Mouse (Mus musculus) cortical plate, adult 2 months (tissue): ENCODE measurements around the gene Srsf1. TPM values are rescaled to one million over a fixed set of nuclear protein-coding genes. Genes with fewer than 3 reads are reported as not detected.

Experiments used
- H3K27ac ChIP-seq: fragments of 200-500 bp; 2 replicates; pipeline ENCODE4 v1.5.1; 2012; ENCODE audit warnings: low read length, control low read depth, inconsistent platforms; ENCODE audit not compliant: insufficient read depth
- H3K4me1 ChIP-seq: fragments of 200-500 bp; 2 replicates; pipeline ENCODE4 v1.6.1; 2011; ENCODE audit warnings: low read length; ENCODE audit not compliant: control insufficient read depth, insufficient read depth
- H3K4me3 ChIP-seq: fragments of 200-500 bp; 2 replicates; pipeline ENCODE4 v1.5.1; 2011; ENCODE audit warnings: mild to moderate bottlenecking, low read length, control low read depth; ENCODE audit not compliant: insufficient read depth
- CTCF ChIP-seq: fragments of 200-500 bp; IDR thresholded peaks from 2 replicates; pipeline ENCODE4 v1.5.1; 2011; ENCODE audit warnings: mild to moderate bottlenecking, control low read depth, low read length; ENCODE audit not compliant: insufficient read depth; ENCODE audit errors: extremely low read depth
- POLR2A ChIP-seq: fragments of 200-500 bp; IDR thresholded peaks from 2 replicates; pipeline ENCODE4 v1.6.1; 2011; ENCODE audit warnings: mild to moderate bottlenecking, low read length, control low read depth; ENCODE audit not compliant: insufficient read depth; ENCODE audit errors: extremely low read depth
- polyA plus RNA-seq: library from polyadenylated mRNA; depleted of rRNA; stranded (reverse); fragments of >200 nt; gene quantifications from 2 replicates; pipeline ENCODE4 v1.2.3, GENCODE M21; 2012

The Srsf1 gene
- polyA plus RNA-seq, 1 experiment: 229 TPM

DNA sequence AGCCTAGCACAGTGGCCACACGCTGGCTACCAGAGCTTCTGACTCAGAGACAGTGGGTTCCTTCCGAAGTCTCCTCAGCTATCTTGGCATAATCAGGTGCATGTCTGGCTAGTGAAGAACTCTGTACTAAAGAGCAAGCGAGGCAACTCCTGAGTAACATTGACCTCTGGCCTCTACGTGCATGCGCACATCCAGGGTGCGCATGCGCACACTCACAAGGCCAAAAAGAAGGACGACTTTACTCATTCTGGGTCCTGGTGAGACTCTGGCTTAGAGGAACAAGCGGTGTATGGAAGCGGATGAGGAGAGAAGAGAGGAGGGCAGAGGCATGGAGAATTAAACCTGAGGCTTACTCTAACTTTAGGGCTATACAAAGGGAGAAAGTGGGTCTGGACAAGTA, 33.5 kb upstream of the Srsf1 start:
- no peak for TF ChIP-seq CTCF
- TF ChIP-seq POLR2A: no peak
- Histone ChIP-seq H3K27ac (no peak overlapping the region), H3K4me3 (no peak overlapping the region), H3K4me1 (no peaks in the 10 kb centered on the region; the same call in 1 of the 2 replicates)

DNA sequence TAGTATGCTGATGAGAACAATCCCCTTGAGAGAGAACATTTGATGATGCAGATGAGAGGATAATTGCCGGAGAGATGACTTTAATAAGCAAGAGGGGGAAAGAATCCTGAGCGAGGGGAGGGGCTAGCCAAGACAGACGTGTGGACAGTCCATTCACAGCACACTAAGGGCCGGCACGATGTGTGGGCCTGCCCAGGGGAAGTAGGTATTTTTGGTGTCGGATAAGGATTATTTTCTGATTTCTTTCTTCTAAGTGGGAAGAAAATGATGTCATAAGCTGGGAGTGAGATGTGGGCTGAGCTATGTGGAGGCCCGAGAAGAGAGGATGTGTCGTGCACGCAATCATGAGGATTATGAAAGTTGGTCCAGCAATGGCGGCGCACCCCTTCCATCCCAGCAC, 32.0 kb upstream of the Srsf1 start:
- no peaks in the 10 kb centered on the region; the same call in 1 of the 2 replicates for H3K4me1 ChIP-seq
- TF ChIP-seq POLR2A (no peak), CTCF (no peak)
- no peak overlapping the region for H3K4me3 ChIP-seq
- no peak overlapping the region for H3K27ac ChIP-seq

DNA sequence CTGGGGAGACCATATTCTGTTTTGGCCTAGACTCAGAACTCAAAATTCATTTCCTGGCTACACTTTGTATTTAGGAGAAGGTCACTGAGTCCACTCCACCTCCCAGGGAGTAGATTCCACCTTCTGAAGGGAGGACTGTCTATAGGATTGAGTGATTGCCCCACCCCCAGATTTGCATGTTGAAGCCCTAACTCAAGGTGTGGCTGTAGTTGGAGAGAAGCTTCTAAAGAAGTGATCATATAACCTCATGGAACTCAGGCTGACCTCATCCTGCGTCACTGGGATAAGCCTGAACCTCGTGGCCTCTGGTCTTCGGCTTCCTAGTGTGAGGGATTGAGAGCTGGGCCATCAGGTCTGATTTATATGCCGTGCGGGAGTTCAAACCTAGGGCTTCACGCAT, 31.4 kb upstream of the Srsf1 start:
- Histone ChIP-seq H3K4me1 (no peaks in the 10 kb centered on the region; the same call in 1 of the 2 replicates), H3K27ac (no peak overlapping the region), H3K4me3 (no peak overlapping the region)
- TF ChIP-seq CTCF: no peak
- TF ChIP-seq POLR2A: no peak

DNA sequence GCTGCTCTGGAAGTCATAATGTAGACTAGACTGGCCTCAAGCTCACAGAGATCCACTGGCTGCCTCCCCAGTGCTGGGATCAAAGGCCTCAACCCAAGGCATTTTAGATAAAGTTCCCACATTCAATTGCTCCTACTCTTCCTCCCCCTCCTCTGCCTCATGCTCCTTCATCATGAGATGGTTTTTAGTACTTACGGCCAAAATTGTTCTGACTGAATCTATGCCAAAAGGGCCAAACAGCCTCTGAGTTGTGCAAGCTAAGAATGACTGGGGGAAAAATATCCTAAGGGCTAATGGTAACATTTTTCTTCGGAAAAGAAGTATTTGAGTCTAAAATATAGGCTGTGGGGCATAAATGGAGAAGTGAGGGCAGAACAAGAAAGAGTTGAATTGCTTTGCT, 23.2 kb upstream of the Srsf1 start:
- TF ChIP-seq CTCF: no peak
- TF ChIP-seq POLR2A: no peak
- Histone ChIP-seq H3K27ac (no peak overlapping the region), H3K4me1 (peaks cover 2% of the 10 kb centered on the region; the same call in 1 of the 2 replicates), H3K4me3 (no peak overlapping the region)

DNA sequence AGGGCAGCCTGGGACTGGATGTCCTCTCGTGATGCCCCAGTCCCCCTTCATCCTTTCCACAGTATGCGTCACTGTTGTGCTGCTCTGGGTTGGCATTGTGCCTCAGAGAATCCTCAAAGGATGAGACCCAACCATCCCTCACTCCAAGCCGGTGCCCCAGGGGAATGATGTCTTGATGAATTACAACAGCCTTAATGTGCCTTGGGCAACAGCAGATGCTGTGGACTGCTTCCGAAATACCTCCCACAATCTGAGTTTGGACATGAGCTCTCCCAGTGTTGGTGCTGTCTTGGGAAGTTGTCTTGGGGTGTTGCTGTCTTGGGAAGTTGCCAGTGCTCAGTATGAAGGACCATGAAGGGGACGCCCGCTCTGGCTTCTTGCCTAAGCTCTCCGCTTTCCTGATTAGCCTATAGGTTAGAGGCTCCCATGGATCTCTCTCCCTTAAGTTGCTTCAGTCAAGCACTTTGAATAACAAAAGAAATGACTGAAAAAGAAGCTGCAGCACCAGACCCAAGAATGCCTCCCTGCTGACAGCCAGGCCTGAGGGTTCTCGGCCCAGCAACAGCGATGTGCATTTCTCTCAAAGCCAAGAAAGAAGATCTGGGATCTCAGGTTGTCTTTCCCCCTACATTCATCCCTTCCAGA, 19.7 kb upstream of the Srsf1 start:
- Histone ChIP-seq H3K4me1 (peaks cover 2% of the 10 kb centered on the region; the same call in 1 of the 2 replicates), H3K27ac (no peak overlapping the region), H3K4me3 (no peak overlapping the region)
- TF ChIP-seq CTCF: no peak
- TF ChIP-seq POLR2A: no peak

DNA sequence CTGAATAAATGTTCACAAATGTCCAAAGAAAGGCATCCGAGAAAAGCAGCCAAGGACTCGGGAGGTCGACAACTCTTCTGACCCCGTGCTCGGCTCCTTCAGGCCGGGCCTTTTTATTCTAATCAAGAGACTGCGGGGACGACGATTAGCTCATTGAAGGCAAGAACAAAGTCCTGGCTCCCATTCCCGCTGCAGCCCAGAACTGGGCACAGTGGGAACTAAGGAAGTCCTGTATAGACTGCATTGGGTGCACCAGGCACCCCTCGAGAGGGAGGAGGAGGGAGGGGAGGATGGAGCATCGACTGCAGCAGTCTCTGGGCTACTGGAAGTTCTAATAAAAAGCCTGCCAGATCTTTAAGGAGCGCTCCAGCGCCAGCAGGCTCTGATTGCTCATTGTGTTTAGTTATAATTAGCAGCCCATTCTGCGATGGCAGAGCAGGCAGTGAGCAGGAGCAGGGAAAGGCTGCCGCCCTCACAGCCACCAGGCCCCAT, 18.9 kb upstream of the Srsf1 start:
- Histone ChIP-seq H3K27ac (no peak overlapping the region), H3K4me3 (no peak overlapping the region), H3K4me1 (peaks cover 2% of the 10 kb centered on the region; the same call in 1 of the 2 replicates)
- no peak for TF ChIP-seq CTCF
- peak; percentile 18; the same call in 1 of the 2 replicates for TF ChIP-seq POLR2A

DNA sequence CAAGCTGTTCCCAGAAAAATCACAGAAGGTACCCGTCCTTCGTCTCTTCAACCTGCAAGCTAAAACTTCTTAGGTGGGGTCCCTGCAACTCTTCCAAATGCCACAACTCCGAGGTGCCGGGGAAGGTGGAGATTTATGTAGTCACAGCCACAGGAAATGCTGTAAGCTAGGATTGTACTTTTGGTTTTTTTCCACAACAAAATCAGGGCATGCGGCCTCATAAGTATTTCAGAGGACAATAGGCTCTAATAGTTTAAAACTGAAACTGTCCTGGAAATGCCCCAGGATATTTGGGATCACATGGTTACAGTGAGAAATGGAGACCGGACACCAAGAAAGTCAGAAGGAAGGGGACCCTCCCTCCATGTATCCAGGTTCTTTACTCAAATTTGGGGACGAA, 17.0 kb upstream of the Srsf1 start:
- H3K4me1 ChIP-seq: peaks cover 2% of the 10 kb centered on the region; the same call in 1 of the 2 replicates
- H3K27ac ChIP-seq: no peak overlapping the region
- no peak overlapping the region for H3K4me3 ChIP-seq
- TF ChIP-seq POLR2A: no peak
- TF ChIP-seq CTCF: no peak

DNA sequence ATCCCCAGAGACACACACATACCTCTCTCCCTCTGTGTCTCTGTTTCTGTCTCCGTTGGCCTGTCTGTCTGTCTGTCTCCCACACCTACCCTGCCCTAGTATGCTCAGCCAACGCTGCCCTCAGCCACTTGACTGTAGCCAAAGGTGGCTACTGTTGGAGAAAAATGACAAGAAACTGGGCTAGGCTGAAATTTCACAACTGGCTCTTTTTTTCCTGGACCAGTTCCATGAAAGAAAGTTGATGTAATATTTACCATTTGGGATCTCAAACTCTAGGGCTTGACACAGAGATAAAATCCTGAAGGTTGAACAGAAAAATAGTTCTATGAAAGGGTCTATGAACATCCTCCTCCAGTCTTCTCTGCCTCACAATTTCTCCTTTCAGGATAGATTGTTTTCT, 16.3 kb upstream of the Srsf1 start:
- Histone ChIP-seq H3K27ac (no peak overlapping the region), H3K4me1 (peaks cover 2% of the 10 kb centered on the region; the same call in 1 of the 2 replicates), H3K4me3 (no peak overlapping the region)
- no peak for TF ChIP-seq CTCF
- no peak for TF ChIP-seq POLR2A

DNA sequence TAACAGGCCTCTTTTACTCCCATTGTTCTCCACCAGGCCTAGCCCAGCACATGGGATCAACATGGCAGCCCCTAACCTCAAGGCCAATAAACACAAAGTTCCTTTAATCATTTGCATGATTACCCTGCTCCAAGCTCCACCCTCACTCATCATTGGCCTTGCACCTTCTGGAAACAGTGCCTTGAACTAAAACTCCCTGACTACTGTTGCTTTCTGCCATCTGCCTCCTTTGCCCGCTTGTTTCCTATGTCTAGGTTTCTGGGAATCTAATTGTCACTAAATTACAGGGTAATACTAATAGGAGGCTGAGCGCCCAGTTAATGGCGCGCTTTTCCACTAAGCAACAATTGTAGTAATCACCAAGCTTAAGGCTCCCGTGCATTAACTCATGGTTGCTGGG, 15.4 kb upstream of the Srsf1 start:
- Histone ChIP-seq H3K4me3 (no peak overlapping the region), H3K4me1 (peaks cover 2% of the 10 kb centered on the region; the same call in 1 of the 2 replicates), H3K27ac (no peak overlapping the region)
- TF ChIP-seq POLR2A (no peak), CTCF (no peak)

DNA sequence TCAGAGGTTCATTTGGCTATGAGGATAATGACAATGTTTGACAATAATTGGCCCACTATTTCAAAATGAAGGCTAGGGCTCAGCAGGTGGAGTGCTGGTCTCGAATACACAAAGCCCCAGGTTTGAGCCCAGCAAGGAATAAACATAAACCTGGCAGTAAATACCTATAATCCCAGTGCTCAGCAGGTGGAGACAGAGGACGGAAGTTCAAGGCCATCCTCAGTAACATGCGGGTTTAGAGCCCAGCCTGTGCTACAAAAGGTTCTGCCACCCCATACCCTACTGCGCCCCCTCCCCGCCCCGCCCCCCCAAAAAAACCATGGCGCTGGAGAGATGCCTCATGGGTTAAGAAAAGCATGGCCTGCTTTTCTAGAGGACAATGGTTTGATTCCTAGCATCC, 11.2 kb upstream of the Srsf1 start:
- Histone ChIP-seq H3K27ac (no peak overlapping the region), H3K4me1 (no peaks in the 10 kb centered on the region), H3K4me3 (no peak overlapping the region)
- no peak for TF ChIP-seq CTCF
- TF ChIP-seq POLR2A: no peak

DNA sequence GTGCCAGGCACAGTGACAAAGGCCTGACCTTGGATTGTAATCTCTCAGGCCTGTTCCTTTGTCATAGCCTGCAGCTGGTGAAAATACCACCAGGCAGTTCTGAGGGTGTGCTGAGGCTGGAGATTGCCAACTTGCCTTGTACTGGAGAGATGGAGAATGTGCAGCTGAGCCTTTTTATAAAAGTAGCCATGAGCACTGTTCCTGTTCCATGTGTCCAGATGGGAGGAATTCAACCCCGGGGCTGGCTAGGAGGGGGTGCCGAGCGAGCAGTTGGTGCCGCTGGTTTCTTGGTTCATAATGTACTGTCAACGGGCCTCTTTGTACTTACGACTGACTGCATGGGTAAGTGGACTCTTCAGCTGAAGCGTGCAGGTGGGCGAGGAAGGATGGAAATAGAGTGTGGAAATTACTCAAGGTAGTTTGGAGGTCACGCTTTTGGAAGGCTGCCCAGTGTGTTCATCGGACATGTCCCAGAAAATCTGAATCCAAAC, 10.4 kb upstream of the Srsf1 start:
- Histone ChIP-seq H3K4me3 (no peak overlapping the region), H3K27ac (no peak overlapping the region), H3K4me1 (no peaks in the 10 kb centered on the region)
- TF ChIP-seq CTCF (no peak), POLR2A (no peak)

DNA sequence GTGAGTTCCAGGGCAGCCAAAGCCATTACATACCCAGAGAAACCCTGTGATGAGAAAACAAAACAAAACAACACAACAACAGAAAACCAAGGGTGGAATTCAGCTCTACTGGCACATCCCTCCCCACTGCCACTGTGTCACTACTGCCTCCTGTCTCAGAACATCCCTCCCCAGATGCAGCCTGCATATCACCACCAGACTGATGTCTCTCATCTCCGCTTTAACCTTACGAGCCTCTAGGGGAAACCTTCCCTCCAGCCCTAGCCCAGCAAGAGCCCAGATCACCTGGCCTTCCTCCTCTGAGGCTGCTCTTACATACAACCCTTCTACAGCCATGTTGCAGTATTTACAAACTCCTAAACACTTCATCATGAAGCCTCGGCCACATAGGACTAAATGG, 9.8 kb upstream of the Srsf1 start:
- no peak overlapping the region for H3K27ac ChIP-seq
- no peak overlapping the region for H3K4me3 ChIP-seq
- TF ChIP-seq POLR2A (no peak), CTCF (no peak)

More for the DNA sequence above, 9.8 kb upstream of the Srsf1 start:
- H3K4me1 ChIP-seq: no peaks in the 10 kb centered on the region
